Mouse (Mus musculus): ENCODE results near the gene Eif3c. TPM values are rescaled to one million over a fixed set of nuclear protein-coding genes. Genes with fewer than 3 reads are reported as not detected.

Gene Eif3c
- total RNA-seq (2021): 100 to 1,000 TPM; 169 to 193 TPM

- DNase-seq (ENCODE audit: low spot score in 2 of 2): peak; percentile 87 to 88
- intact Hi-C loops (cut with DNase I): loop anchor here (5.0 kb wide), 1 partner anchor 79 kb away; the partner anchor contains the start of gene Tufm
Observed at GRCm38 (mm10) chr7:126566094-126566765, at the start of gene Eif3c. Gene Eif3c (minus strand): TSS chr7:126566411.

- no peak for DNase-seq (ENCODE audit: low spot score in 2 of 2)
- intact Hi-C loops (cut with DNase I): no loop called here
Observed at GRCm38 (mm10) chr7:126612736-126613135, 46.5 kb upstream of the Eif3c start.

GRCm38 (mm10) chr7:126607796-126608195 is 41.6 kb upstream of the Eif3c start:
- intact Hi-C loops (cut with DNase I): no loop called here
- DNase-seq (ENCODE audit: low spot score in 2 of 2): no peak

- intact Hi-C loops (cut with DNase I): no loop called here
- DNase-seq (ENCODE audit: low spot score in 2 of 2): no peak
Observed at GRCm38 (mm10) chr7:126607064-126607463, 40.9 kb upstream of the Eif3c start.

- intact Hi-C loops (cut with DNase I): no loop called here
Observed at GRCm38 (mm10) chr7:126606611-126607010, 40.4 kb upstream of the Eif3c start.

GRCm38 (mm10) chr7:126602650-126603049 is 36.4 kb upstream of the Eif3c start:
- DNase-seq (ENCODE audit: low spot score in 2 of 2): no peak
- intact Hi-C loops (cut with DNase I): no loop called here

More at GRCm38 (mm10) chr7:126606611-126607010, 40.4 kb upstream of the Eif3c start:
- DNase-seq (ENCODE audit: low spot score in 2 of 2): no peak

- no peak for DNase-seq (ENCODE audit: low spot score in 2 of 2)
- intact Hi-C loops (cut with DNase I): no loop called here
Observed at GRCm38 (mm10) chr7:126601896-126602295, 35.7 kb upstream of the Eif3c start.

- no peak for DNase-seq (ENCODE audit: low spot score in 2 of 2)
- intact Hi-C loops (cut with DNase I): no loop called here
Observed at GRCm38 (mm10) chr7:126598919-126599318, 32.7 kb upstream of the Eif3c start.

GRCm38 (mm10) chr7:126596414-126596813 is 30.2 kb upstream of the Eif3c start:
- intact Hi-C loops (cut with DNase I): no loop called here
- DNase-seq (ENCODE audit: low spot score in 2 of 2): no peak

GRCm38 (mm10) chr7:126595890-126596289 is 29.7 kb upstream of the Eif3c start:
- intact Hi-C loops (cut with DNase I): no loop called here
- no peak for DNase-seq (ENCODE audit: low spot score in 2 of 2)

GRCm38 (mm10) chr7:126594862-126595561 is 28.8 kb upstream of the Eif3c start, which contains the start of gene Il27:
Gene Il27 (minus strand): TSS chr7:126594941.
- intact Hi-C loops (cut with DNase I): no loop called here
- DNase-seq (ENCODE audit: low spot score in 2 of 2): no peak

- intact Hi-C loops (cut with DNase I): loop anchor here (2.0 kb wide), 1 partner anchor 49 kb away; no protein-coding TSS in a partner anchor
- DNase-seq (ENCODE audit: low spot score in 2 of 2): no peak
Observed at GRCm38 (mm10) chr7:126587779-126588178, 21.6 kb upstream of the Eif3c start.

GRCm38 (mm10) chr7:126586839-126587238 is 20.6 kb upstream of the Eif3c start:
- no peak for DNase-seq (ENCODE audit: low spot score in 2 of 2)
- intact Hi-C loops (cut with DNase I): loop anchor here (2.0 kb wide), 1 partner anchor 50 kb away; no protein-coding TSS in a partner anchor

- DNase-seq (ENCODE audit: low spot score in 2 of 2): no peak
- intact Hi-C loops (cut with DNase I): loop anchor here (2.0 kb wide), 1 partner anchor 51 kb away; no protein-coding TSS in a partner anchor
Observed at GRCm38 (mm10) chr7:126585717-126586116, 19.5 kb upstream of the Eif3c start, which contains the start of gene Cln3. Gene Cln3 (minus strand): TSS chr7:126585817.

GRCm38 (mm10) chr7:126584506-126584977 is 18.3 kb upstream of the Eif3c start, which contains the start of gene Apobr:
Gene Apobr (plus strand): TSS chr7:126584942.
- intact Hi-C loops (cut with DNase I): loop anchor here (5.0 kb wide), 1 partner anchor 113 kb away; the partner anchor contains the start of genes Bola2 and Slx1b
- no peak for DNase-seq (ENCODE audit: low spot score in 2 of 2)

GRCm38 (mm10) chr7:126583761-126584160 is 17.6 kb upstream of the Eif3c start:
- intact Hi-C loops (cut with DNase I): loop anchor here (5.0 kb wide), 1 partner anchor 114 kb away; the partner anchor contains the start of genes Bola2 and Slx1b
- DNase-seq (ENCODE audit: low spot score in 2 of 2): no peak

GRCm38 (mm10) chr7:126583251-126583709 is 17.1 kb upstream of the Eif3c start:
- peak; percentile 84 to 88 for DNase-seq (ENCODE audit: low spot score in 2 of 2)
- intact Hi-C loops (cut with DNase I): loop anchor here (5.0 kb wide), 1 partner anchor 114 kb away; the partner anchor contains the start of genes Bola2 and Slx1b

- intact Hi-C loops (cut with DNase I): loop anchor here (5.0 kb wide), 1 partner anchor 115 kb away; the partner anchor contains the start of genes Bola2 and Slx1b
- DNase-seq (ENCODE audit: low spot score in 2 of 2): peak in 1 of 2 experiments; percentile 37
Observed at GRCm38 (mm10) chr7:126582759-126583158, 16.5 kb upstream of the Eif3c start.

GRCm38 (mm10) chr7:126581661-126582060 is 15.4 kb upstream of the Eif3c start:
- intact Hi-C loops (cut with DNase I): loop anchor here (5.0 kb wide), 1 partner anchor 116 kb away; the partner anchor contains the start of genes Bola2 and Slx1b
- DNase-seq (ENCODE audit: low spot score in 2 of 2): no peak

GRCm38 (mm10) chr7:126579172-126579571 is 13.0 kb upstream of the Eif3c start:
- DNase-seq (ENCODE audit: low spot score in 2 of 2): no peak
- intact Hi-C loops (cut with DNase I): no loop called here

All from left cerebral cortex, postnatal 36 days (tissue).